Mouse (Mus musculus): ENCODE results near the gene Ankrd42. TPM values are rescaled to one million over a fixed set of nuclear protein-coding genes. Genes with fewer than 3 reads are reported as not detected.

The Ankrd42 gene
- polyA plus RNA-seq, 1 experiment from 2014 or later = 0.93 TPM

- Histone ChIP-seq H3K27me3 (replicated peaks; ENCODE audit: control insufficient read depth, insufficient read depth, low read length) (no peaks in the 10 kb centered on the region), H3K4me3 (ENCODE audit: low read depth, low read length) (no peak overlapping the region), H3K27ac (ENCODE audit: low read depth, low read length) (no peak overlapping the region), H3K9ac (ENCODE audit: low read depth, low read length) (no peak overlapping the region), H3K9me3 (ENCODE audit: control insufficient read depth) (no peaks in the 10 kb centered on the region), H3K4me1 (replicated peaks; ENCODE audit: control insufficient read depth, insufficient read depth, low read length) (no peaks in the 10 kb centered on the region), H3K36me3 (ENCODE audit: control insufficient read depth, insufficient read depth) (no peaks in the 10 kb centered on the region), H3K4me2 (replicated peaks; ENCODE audit: low read depth) (no peak overlapping the region)
- ATAC-seq = no peak
- 88% methylated on average over 2 of the region's 2 CpGs for WGBS
- no peak for TF ChIP-seq CTCF (IDR thresholded peaks at IDR 0.05; ENCODE audit: low read depth)
These were observed 78.2 kb downstream of the Ankrd42 start for GRCm38 (mm10) chr7:92558744-92559143.

DNA sequence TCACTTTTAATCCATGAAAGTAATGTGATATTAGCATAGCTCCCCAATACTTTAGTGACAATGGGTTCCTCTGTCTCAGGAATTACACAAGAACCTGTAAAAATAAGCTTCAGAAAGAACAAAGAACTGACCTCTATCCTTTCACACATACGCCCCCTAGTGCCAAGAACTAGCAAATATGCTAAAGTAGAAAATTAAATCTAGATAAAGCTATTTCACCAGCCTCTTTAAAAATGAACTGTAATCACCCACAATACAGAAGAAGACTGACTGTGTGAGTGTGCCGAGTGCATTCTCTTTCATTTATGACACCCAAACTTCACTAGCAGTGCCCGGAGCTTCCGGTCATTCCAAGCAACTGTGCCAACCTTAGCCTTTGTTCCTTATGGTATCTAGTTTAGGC is 86.0 kb downstream of the Ankrd42 start:
- Histone ChIP-seq H3K9me3 (ENCODE audit: control insufficient read depth) (no peaks in the 10 kb centered on the region), H3K36me3 (ENCODE audit: control insufficient read depth, insufficient read depth) (no peaks in the 10 kb centered on the region), H3K9ac (ENCODE audit: low read depth, low read length) (no peak overlapping the region), H3K27me3 (replicated peaks; ENCODE audit: control insufficient read depth, insufficient read depth, low read length) (no peaks in the 10 kb centered on the region), H3K27ac (ENCODE audit: low read depth, low read length) (no peak overlapping the region), H3K4me2 (replicated peaks; ENCODE audit: low read depth) (no peak overlapping the region), H3K4me1 (replicated peaks; ENCODE audit: control insufficient read depth, insufficient read depth, low read length) (no peaks in the 10 kb centered on the region), H3K4me3 (ENCODE audit: low read depth, low read length) (no peak overlapping the region)
- ATAC-seq = no peak
- WGBS = 51% methylated on average over 4 of the region's 4 CpGs
- peak; percentile 73 for TF ChIP-seq CTCF (IDR thresholded peaks at IDR 0.05; ENCODE audit: low read depth)

GRCm38 (mm10) chr7:92550248-92550989 is 86.5 kb downstream of the Ankrd42 start:
- 79% methylated on average over 6 of the region's 6 CpGs for WGBS
- H3K4me2 ChIP-seq (replicated peaks; ENCODE audit: low read depth) = no peak overlapping the region
- no peak for TF ChIP-seq CTCF (IDR thresholded peaks at IDR 0.05; ENCODE audit: low read depth)

DNA sequence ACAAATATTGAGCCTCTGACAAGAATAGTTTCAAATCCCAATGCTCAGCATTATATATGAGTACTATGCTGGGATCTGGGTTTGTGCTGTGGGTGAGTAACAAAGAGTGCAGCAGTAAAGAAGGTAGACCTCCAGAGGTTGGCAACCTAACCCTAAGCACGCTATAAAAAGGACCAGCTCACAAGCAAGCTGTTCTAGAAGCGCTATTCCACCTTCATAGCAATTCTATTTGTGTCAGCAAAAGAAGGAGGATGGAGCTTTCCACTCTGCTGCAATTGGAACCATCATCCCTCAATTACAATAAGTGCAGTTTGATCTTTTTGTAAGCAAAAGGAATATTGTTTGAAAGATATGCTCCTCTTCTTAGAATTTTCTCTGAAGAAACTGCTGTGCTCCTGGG is 90.2 kb downstream of the Ankrd42 start:
- TF ChIP-seq CTCF (IDR thresholded peaks at IDR 0.05; ENCODE audit: low read depth) = no peak
- Histone ChIP-seq H3K4me3 (ENCODE audit: low read depth, low read length) (no peak overlapping the region), H3K4me2 (replicated peaks; ENCODE audit: low read depth) (no peak overlapping the region), H3K9ac (ENCODE audit: low read depth, low read length) (no peak overlapping the region), H3K27me3 (replicated peaks; ENCODE audit: control insufficient read depth, insufficient read depth, low read length) (no peaks in the 10 kb centered on the region), H3K4me1 (replicated peaks; ENCODE audit: control insufficient read depth, insufficient read depth, low read length) (no peaks in the 10 kb centered on the region), H3K9me3 (ENCODE audit: control insufficient read depth) (no peaks in the 10 kb centered on the region), H3K36me3 (ENCODE audit: control insufficient read depth, insufficient read depth) (no peaks in the 10 kb centered on the region), H3K27ac (ENCODE audit: low read depth, low read length) (no peak overlapping the region)
- no peak for ATAC-seq
- WGBS = 76% methylated on average over 2 of the region's 2 CpGs

More at GRCm38 (mm10) chr7:92550248-92550989, 86.5 kb downstream of the Ankrd42 start:
- no peaks in the 10 kb centered on the region for H3K4me1 ChIP-seq (replicated peaks; ENCODE audit: control insufficient read depth, insufficient read depth, low read length)
- H3K36me3 ChIP-seq (ENCODE audit: control insufficient read depth, insufficient read depth) = no peaks in the 10 kb centered on the region
- H3K27me3 ChIP-seq (replicated peaks; ENCODE audit: control insufficient read depth, insufficient read depth, low read length) = no peaks in the 10 kb centered on the region
- H3K4me3 ChIP-seq (ENCODE audit: low read depth, low read length) = no peak overlapping the region
- no peak overlapping the region for H3K27ac ChIP-seq (ENCODE audit: low read depth, low read length)
- H3K9ac ChIP-seq (ENCODE audit: low read depth, low read length) = no peak overlapping the region
- no peak for ATAC-seq
- no peaks in the 10 kb centered on the region for H3K9me3 ChIP-seq (ENCODE audit: control insufficient read depth)

DNA sequence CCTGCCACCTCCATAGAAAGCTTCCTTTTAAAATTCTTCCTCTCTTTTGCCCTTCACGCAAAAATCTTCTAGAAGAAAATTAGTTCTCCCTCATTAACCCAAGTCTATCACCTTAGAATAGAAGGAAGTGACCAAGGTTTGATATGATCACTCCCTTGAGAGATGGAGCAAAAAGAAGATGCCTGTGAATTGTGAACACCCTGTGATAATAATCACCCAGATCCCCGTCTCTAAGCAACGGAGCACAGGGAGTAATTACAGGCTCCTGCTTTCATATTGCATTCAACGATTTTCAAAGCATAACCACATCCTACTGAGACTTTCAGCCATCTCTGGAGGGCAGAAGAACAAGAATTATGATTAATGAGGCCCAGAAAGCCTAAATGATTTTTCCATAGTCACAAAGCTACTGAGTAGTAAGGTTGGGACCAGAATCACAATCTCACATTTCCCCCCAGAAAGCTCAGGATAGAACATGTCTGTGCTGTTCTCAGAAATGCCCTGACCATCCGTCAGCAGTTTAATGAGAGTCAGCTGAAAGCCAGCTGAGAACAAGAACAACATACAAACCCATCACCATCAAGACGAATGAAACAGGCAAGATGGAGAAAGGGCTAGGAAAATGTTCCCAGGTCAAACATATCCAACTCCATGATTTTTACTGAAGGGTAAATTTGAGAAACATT is 104.4 kb downstream of the Ankrd42 start:
- no peak overlapping the region for H3K4me2 ChIP-seq (replicated peaks; ENCODE audit: low read depth)
- H3K36me3 ChIP-seq (ENCODE audit: control insufficient read depth, insufficient read depth) = no peaks in the 10 kb centered on the region
- no peak for TF ChIP-seq CTCF (IDR thresholded peaks at IDR 0.05; ENCODE audit: low read depth)
- no peak overlapping the region for H3K27ac ChIP-seq (ENCODE audit: low read depth, low read length)
- no peaks in the 10 kb centered on the region for H3K27me3 ChIP-seq (replicated peaks; ENCODE audit: control insufficient read depth, insufficient read depth, low read length)
- no peak for ATAC-seq
- no peak overlapping the region for H3K4me3 ChIP-seq (ENCODE audit: low read depth, low read length)
- no peaks in the 10 kb centered on the region for H3K9me3 ChIP-seq (ENCODE audit: control insufficient read depth)
- WGBS = 70% methylated on average over 6 of the region's 6 CpGs
- H3K4me1 ChIP-seq (replicated peaks; ENCODE audit: control insufficient read depth, insufficient read depth, low read length) = no peaks in the 10 kb centered on the region
- no peak overlapping the region for H3K9ac ChIP-seq (ENCODE audit: low read depth, low read length)

Other genes with a start within 250 kb of the Ankrd42 start
- gene Ccdc90b, start 76.0 kb downstream of the Ankrd42 start, polyA plus RNA-seq (2015; fragmentation: Nextera tagmentation; extraction: Ambion mirVana) = 37.7 and 38.5 TPM in 2 replicates
- 11.7 and 13.2 TPM in 2 replicates for gene Pcf11, start 32.8 kb upstream of the Ankrd42 start, polyA plus RNA-seq (2015; fragmentation: Nextera tagmentation; extraction: Ambion mirVana)
- gene Rab30, start 104.5 kb upstream of the Ankrd42 start, polyA plus RNA-seq (2015; fragmentation: Nextera tagmentation; extraction: Ambion mirVana) = 328 and 422 TPM in 2 replicates
- 2.6 and 2.8 TPM in 2 replicates for gene Ddias, start 237.1 kb upstream of the Ankrd42 start, polyA plus RNA-seq (2015; fragmentation: Nextera tagmentation; extraction: Ambion mirVana)
- 25.4 and 26.9 TPM in 2 replicates for gene Prcp, start 237.3 kb upstream of the Ankrd42 start, polyA plus RNA-seq (2015; fragmentation: Nextera tagmentation; extraction: Ambion mirVana)